Mouse (Mus musculus) ovary, adult 18-20 months (tissue): ENCODE results near the gene Nrp1.

Source experiments
- DNase-seq: peaks from one replicate; pipeline ENCODE4 v3.0.0; 2022; ENCODE audit warnings: low spot score, mixed read lengths

The Nrp1 gene

DNA sequence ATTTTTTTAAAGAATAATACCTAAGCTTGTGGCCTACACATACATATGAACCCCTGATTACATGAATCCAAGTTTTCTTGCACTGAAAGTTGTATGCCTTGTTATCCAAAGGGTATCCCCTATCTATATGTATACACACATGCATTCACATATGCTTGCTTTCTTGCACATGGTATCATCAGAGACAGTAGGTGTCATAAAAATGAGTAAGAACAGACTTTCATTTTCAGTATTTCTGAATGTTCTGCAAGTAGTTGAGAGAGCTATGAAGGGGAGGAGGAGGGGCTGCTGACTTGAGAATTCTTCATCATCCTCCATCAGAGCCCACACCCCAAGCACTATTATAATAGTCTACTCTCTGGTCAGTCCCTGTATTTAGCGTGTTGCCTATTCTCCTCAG is 62.0 kb downstream of the Nrp1 start:
- no peak for DNase-seq

DNA sequence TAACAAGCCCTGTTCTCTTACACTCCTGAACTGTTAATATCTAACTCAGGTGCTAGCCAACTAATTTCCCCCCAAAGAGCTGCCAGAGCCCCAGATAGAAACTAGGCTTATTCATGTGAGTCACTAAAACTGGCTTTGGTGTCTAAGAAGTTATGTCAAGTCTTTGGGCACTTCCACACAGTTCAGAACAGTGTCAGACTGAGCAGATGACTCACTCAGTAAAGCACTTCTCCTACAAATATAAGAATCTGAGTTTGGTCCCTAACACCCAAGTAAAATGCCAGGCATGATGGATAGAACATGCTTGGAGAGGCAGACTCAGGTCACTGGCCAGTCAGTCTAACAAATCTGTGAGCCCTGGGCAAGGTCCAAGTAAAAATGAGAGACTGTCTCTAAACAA is 65.4 kb downstream of the Nrp1 start:
- DNase-seq = no peak

DNA sequence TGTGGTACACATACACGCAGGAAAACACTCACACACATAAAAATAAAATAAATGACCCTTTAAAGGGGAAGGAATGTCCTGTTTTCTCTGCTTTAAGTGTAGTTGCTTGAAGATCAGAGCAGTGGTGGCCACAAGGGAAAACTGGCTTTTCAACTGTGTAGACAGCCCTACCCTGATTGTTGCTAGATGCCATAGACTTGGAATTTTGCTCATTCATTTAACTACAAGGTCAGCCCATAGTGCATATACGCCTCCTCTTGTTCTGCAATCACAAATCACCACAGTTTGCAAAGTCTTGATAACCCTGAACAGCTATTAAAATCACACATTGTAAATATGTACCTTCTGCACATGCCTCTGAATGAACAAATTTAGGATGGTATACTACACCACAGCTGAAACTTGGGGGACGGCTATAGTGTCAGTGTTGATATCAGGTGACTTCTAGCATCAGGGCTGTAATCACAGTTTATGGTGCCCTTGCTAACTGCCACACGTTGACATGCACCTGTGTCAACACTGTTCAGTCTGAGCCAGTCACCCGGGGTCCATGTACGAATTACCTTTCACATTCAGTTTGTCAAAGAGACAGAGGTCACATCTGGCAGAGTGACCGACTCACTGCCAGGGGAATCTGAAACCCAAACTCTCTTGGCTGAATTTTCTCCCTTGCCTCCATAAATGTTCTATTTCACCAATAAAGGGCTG is 66.4 kb downstream of the Nrp1 start:
- DNase-seq = no peak

DNA sequence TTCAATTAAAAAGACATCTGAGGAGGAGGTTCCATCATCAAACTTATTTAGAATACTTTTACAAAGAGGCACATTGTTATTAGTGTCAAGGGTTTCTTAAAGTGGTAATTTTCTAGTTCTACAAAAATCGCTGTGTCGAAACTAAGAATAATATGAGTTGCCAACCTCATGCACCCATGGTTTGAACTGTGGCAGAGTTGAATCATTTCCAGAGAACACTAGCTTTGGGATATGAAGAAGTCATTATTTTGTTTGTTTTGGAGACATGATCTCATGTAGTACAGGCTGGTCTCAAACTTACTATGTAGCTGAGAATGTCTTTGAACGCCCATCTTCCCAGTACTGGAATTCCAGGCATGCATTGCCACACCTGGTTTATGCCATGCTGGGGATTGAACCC is 68.7 kb downstream of the Nrp1 start:
- DNase-seq = no peak

DNA sequence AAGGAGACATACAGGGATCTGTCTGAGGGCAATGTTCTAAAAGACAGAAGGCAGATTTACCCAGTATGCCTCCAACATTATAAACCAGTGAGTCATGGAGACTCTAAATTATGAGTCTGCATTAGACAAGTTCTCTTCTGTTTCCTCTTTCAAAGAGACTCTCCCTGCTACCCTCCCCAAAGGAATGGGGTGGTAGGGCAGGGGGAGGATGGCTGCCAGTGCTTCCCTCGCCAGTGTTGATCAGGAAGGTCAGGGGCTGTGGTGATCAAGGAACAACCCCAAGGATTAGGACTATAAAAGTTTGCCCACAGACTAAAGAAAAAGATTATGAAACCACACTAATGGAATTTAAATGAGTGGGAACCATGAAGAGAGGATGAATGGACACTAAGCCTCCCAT is 70.6 kb downstream of the Nrp1 start:
- no peak for DNase-seq

DNA sequence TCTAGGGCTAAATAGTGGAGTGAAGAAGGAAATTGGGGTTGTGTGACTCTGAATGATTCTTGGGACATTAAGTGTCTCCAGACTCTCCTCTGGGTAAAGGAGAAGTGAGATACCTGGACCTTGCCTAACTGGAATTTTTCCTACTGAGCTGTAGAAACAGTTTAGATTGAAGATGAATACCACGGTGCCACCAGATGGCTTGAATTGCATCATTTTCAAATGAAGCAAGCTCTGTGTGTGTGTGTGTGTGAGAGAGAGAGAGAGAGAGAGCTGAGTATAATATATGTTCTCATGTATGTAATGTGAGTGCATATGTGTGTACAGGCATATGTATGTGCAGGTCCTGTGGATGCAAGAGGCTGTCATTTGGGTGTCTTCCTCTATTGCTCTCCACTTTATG is 72.7 kb downstream of the Nrp1 start:
- DNase-seq = no peak

DNA sequence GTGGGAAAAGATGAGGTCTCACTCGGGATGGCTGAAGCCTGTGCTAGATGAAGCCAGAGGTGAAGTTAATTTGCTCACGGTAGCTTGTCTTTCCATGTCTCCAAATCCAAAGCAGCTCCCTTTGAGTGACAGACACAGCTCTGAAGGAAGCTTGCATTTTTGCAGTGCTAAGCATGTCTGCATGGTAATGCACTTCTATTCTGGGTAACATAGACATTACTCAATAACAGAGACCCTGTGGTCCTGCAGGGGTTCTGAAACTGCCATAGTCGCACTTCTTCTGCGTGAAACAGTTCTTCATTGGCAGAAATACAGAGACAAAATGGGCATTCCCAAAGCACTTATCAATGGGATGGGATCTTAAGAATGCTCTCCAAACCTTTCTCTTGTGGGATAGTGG is 77.3 kb downstream of the Nrp1 start:
- DNase-seq = no peak

DNA sequence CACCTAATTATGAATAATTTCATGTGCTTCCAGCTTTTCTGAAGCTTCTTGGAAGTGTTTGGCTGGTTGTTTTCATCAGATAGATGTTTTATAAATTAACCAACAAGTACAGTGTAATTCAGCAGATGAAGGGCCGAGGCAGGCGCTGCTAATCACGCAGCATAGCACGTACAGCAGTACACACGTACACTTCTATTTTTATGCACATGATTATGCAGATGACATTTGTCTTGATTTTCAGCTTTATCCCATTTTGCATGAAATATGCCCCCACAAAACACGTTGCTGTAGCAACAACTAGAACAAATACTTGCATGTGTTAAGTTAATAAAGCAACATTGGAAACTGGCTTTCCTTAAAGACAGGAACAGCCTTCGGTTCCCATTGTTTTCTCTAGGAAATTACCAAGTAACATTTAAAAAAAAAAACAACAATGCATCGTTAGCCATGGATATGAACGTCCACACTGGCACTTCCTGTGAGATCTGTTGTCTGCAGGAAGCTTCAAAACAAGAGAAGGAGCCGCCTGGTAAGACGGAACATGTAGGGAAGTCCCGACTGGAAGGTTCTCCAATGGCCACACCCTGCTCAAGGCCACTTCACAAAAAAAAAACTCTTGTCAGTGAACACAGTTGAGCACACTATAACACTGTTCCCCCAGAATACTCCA is 78.9 kb downstream of the Nrp1 start:
- DNase-seq = no peak

DNA sequence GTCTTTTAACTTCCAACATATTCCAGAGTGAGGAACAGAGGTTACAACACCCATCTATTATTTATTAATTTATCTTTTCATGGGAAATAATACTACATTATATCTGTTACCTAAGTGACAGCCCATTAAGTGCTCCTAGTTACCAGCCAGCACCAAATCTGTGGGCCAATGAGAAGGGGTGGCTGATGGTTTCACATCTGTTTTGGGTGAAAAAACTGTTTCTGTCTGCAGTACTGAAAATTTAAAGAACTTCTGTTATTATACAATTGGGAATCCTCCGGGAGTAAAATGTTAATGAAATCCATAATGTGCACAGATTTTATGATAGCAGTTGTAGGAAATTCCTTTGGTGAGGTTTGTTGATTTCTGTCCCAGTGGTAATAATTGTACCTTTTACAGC is 83.0 kb downstream of the Nrp1 start:
- no peak for DNase-seq

DNA sequence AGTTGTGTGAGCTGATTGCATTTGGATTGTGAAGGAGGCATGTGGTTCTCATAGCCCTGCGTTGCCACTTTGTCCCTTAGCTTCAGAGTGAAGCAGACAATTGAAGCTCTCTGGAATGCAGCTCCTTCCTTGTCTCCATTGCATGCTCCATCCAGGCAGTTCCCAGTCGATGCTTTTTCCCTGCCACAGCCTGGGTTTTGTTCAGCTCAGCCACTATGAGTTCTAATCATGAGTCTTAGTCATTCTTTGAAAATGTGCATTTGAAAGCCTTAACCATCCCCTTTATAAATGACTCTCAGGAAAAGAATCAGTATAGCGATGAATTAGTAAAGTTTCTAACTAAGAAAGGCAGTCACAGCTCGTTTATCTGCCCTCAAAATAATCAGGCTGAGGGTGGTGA is 87.2 kb downstream of the Nrp1 start:
- no peak for DNase-seq

DNA sequence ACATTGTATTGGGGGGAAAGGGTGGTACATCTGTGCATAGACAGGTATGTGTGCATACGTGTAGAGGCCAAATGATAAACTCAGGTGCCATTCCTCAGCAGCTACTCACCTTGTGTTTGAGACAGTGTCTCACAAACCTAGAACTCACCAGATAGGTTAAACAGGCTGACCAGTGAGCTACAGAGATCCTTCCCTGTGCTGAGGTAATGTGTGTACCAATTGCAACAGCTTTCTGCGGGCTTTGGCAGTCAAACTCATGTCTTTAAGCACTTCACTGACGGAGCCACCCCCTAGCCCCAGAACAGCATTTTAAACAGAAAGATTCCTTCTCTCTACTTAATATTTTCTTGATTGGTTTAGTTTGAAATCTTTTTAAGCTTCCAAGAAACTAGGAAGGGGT is 88.2 kb downstream of the Nrp1 start:
- no peak for DNase-seq

DNA sequence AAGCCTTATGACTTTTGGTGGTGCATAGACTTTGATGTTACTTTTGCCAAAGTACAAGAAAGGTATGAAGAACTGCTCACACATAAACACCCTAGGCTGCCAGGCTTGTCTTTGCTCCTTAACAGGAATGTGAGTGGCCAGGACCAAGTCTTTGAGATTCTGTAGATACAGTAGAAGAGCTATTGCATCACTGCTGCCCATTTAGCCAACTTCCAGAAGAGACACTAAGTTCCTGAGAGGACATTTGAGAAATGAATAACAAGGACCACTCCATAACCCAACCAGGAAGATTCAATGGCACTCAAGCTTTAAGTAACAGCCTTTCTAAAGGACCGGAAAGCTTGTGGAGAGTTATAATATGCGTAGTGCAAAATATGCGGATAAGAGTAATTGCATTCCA is 88.9 kb downstream of the Nrp1 start:
- no peak for DNase-seq

DNA sequence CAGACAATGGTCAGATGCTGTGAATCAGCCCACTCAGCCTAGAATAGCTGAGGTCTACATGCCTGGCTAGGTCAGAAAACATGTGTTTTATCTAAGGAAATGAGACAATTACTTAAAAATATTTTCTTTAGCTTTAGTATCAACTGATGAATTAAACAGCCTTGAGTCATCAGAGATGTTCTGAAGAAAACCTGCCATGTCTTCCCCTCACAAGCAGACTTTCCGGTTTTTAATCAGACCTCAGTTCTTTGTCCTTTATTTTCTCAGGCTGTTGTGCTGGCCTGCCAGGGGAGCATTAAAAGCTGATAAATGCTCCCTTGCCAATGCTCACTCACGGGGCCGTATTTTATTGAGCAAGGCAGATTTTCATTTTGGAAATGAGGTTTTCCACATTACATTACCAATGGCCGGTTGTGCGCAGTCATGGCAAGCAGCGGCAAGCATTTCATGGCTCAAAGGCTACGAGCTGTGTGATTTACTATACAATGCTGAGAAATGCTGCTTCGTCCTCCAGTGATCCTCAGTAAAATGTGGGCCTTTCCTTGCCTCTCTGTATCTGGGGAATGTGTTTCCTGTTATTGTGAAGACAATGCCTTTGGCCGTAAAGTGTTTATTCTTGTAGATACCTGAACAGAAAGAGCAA is 92.1 kb downstream of the Nrp1 start:
- DNase-seq = no peak

DNA sequence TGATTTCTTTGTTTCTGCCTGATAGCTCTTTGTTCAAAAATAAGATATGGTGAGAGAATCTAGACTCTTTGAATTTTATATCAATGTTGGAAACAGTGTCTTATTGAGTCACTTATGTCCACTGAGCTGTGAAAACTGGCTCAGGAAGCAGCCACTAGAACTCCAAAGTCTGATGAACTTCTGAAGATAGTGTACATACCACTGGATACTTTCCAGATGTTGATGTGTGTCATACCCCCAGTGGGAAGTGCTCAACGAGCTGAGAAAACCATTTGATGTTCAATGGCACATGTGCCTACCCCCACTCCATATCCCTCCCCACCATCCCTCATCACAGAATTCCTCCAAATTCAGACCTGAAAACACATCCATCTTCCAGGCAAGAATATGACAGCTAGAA is 92.7 kb downstream of the Nrp1 start:
- no peak for DNase-seq

DNA sequence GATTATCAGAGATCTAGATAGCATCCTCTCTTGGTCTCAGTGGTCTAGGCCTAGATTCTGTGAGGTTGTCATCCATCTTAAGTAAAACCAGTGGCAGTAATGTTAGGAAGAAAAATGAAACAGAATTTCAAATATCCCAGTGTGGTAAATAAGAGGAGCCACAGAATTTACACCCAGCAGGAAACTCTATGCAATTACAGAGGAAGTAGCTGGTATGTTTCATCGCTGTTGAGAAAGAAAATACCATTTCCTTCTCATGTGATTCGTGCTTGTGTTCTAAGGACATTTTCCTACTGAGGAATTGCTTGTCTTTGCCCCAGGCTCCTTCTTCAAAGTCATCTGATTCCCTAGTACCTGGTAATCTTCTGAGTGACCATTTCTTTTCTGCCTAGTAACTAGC is 95.1 kb downstream of the Nrp1 start:
- DNase-seq = no peak

DNA sequence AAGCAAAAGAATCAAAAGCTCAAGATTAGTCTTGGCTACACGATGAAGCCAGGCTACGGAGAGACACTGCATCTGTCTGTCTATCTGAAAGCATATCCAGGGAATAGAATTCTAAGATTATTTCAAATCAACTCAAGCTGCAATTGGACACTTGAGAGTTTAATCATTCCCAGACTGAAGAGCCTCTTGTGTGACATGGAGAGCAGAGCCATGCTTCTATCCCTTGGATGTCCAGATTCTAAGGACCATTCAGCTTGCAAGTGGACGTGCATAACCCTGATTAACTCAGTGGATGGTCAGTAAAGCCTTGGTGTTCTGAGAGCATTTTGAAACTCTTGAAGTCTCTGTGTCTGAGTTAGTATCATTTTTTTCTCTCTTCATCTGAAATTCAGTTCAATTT is 95.6 kb downstream of the Nrp1 start:
- DNase-seq = no peak

DNA sequence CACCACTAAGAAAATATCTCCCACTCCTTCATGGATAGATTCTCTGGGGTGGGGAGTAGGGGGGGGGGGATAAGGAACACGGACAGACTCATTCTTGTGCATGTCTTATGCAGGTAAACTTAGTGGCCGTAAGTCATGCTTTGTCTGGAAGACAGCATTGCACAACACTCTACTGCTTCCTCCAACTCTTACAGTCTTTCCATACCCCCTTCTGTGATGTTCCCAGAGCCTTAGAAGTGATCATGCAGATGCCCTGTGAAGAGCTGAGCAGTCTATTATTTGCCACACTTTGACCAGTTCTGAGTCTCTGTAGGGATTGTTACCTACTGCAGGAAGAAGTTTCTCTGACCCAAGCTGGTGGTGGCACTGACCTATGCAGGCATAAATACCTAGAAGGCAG is 98.9 kb downstream of the Nrp1 start:
- no peak for DNase-seq

DNA sequence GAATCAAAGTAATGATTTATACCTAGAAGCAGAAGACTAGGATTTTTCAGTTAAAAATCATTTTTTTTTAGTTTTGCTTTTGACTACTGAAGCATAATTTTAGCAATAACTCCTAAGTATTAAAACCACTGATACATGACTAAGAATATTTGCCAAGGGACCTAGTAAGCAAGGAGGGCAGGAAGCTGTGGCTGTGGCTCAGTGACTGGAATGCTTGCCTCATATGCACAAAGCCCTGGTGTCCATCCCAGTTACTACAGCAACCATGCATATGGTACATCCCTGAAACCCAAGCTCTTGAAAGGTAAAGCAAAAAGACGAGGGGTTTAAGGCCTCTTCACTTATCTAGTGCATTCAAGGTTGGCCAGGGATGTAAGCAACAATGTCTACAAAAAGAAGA is 101.3 kb downstream of the Nrp1 start:
- no peak for DNase-seq

DNA sequence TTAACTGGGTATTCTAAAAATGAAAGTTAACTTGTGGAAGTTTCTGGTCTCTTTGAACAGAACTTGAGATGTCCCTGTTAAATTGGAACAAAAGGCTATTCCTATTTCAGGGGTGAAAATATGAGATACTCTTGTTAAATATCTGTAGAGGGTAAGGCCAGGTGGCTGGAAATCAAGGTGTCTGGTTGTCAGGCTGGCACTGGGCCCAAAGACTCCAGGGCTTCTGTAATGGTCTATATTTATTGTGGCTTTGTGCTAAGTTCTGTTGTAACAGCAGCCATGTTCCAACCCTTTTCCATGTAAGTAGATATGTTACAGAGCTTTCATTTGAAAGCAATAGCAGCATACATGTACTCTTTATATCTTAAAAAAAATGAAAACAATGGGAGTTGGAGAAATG is 103.3 kb downstream of the Nrp1 start:
- DNase-seq = no peak

DNA sequence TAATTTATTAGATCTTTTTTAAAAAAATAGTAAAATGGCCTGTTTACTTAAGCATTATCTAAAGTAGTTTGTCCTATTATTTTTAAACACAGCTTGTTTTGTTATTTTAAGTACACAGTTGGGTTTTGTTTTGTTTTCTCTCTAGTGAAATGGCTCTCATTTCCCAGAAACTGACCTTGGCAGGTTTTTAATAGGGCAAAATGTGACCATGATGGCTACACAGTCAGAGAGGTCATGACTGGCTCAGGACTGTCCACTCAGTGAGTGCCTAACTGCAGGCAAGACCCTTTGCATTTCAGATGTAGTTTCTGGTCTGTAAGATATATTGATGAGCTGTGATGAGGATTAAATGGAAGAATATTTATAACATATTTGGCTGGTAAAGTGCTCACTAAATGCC is 104.8 kb downstream of the Nrp1 start:
- DNase-seq = no peak

DNA sequence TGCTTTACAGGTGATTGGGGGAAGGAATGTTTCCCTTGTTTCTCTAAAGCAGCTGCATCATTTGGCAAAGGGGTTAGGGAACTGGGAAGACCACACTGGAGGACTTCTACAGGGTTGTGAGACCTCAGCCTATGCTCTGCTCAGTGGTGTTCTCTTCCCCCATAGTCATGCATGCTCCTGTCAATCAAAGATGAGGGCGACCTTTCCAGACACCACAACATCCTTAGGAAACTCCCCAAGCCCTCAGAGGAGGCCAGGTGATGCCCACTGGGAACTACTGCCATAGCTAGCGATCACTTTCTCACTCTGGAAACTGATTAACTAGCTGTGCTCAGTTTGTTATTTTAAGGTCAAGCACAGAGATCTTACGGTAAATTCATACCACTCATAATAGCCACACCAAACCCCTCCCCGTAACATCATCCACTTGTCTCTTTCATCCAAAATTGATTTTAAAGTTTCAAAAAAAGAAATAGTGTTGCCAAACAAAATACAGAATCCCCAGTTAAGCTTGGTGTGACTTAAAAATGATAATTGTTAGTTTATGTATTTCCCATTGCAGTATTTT is 105.7 kb downstream of the Nrp1 start:
- DNase-seq = no peak

DNA sequence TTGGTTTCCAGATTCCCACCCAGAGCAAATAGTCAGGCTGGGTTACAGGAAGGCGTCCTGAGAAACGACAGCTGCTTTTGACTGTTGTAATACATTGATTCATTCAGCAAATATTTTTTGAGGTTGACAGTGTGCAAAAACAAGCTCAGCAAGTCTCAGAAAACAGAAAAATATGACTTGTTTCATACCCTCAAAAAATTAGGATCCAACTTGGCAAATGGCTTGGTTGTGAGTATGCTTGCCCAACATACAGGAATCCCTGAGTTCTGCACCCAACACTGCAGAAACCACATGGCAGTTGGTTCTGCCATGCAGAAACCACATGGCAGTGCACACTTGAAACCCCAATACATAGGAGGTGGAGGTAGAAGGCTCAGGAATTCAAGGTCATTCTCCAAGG is 107.1 kb downstream of the Nrp1 start:
- DNase-seq = no peak

DNA sequence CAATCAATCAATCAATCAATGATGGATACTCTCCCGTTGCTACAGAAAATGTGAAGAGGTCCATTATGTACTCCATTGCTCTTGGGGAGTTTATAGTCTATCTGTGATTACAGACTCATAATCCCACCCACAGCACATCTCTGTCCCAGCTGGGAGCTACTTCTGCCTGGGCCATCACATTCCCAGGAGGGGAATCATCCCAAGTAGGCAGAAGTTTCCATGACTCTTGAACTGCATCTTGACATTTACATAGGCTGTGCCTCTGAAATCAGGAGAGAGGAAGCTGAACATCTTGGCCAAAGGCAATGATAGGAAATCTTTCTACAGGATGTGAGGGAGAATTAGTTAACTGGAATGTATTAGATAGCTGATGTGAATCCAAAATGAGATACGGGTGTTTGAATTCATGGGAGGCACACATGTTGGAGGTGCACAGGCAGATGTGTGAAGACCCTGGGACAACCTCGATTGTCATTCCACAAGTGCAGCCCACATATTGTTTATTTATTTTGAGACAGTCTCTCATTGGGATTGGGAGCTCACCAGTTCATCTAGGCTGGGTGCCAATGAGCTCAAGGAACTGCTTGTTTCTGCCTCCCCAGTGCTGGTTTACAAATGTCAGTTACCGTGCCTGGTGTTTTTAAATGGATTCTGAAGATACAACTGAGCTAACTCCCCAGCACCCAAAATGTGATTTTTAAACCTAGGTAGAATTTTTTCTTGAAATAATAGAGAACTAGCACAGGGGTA is 108.5 kb downstream of the Nrp1 start:
- no peak for DNase-seq
